Mouse (Mus musculus) brain, embryonic 14.5 days (tissue): Measurements from ENCODE around the gene Zfp827. TPM values are rescaled to one million over a fixed set of nuclear protein-coding genes. Genes with fewer than 3 reads are reported as not detected.

Experiments
- DNase-seq: peaks from one replicate; pipeline ENCODE4 v3.0.0-alpha.2; 2011; ENCODE audit warnings: low read depth
- CTCF ChIP-seq: fragments of 200-500 bp; IDR thresholded peaks from 2 replicates; pipeline ENCODE4 v1.5.1; 2012; ENCODE audit warnings: inconsistent platforms, mild to moderate bottlenecking, moderate library complexity, borderline replicate concordance; ENCODE audit not compliant: insufficient read depth, insufficient read length; ENCODE audit errors: extremely low read depth
- POLR2A ChIP-seq: fragments of 200-500 bp; IDR thresholded peaks from 2 replicates; pipeline ENCODE4 v1.6.1; 2012; ENCODE audit warnings: mild to moderate bottlenecking, inconsistent platforms, borderline replicate concordance; ENCODE audit not compliant: poor library complexity, insufficient read depth, insufficient read length, severe bottlenecking; ENCODE audit errors: extremely low read depth
- polyA plus RNA-seq: library from polyadenylated mRNA; depleted of rRNA; stranded (reverse); fragments of >200 nt; gene quantifications from 2 replicates; pipeline ENCODE4 v1.2.3, GENCODE M21; 2012

Zfp827 gene
- polyA plus RNA-seq, 1 experiment = 48.6 TPM

GRCm38 (mm10) chr8:79141592-79141991, 113.4 kb downstream of the Zfp827 start:
- TF ChIP-seq POLR2A (no peak), CTCF (no peak)
- no peak for DNase-seq

- no peak for DNase-seq
- TF ChIP-seq CTCF (no peak), POLR2A (no peak)
Observed at GRCm38 (mm10) chr8:79143729-79144128, 115.5 kb downstream of the Zfp827 start.

- no peak for DNase-seq
- no peak for TF ChIP-seq POLR2A
- TF ChIP-seq CTCF = no peak
Observed at GRCm38 (mm10) chr8:79145210-79145609, 117.0 kb downstream of the Zfp827 start.

GRCm38 (mm10) chr8:79145626-79146025, 117.4 kb downstream of the Zfp827 start:
- no peak for DNase-seq
- TF ChIP-seq POLR2A (no peak), CTCF (no peak)

GRCm38 (mm10) chr8:79148799-79149198, 120.6 kb downstream of the Zfp827 start:
- TF ChIP-seq CTCF (no peak), POLR2A (no peak)
- no peak for DNase-seq

GRCm38 (mm10) chr8:79149880-79150279, 121.6 kb downstream of the Zfp827 start:
- DNase-seq = no peak
- TF ChIP-seq CTCF (no peak), POLR2A (no peak)

DNA sequence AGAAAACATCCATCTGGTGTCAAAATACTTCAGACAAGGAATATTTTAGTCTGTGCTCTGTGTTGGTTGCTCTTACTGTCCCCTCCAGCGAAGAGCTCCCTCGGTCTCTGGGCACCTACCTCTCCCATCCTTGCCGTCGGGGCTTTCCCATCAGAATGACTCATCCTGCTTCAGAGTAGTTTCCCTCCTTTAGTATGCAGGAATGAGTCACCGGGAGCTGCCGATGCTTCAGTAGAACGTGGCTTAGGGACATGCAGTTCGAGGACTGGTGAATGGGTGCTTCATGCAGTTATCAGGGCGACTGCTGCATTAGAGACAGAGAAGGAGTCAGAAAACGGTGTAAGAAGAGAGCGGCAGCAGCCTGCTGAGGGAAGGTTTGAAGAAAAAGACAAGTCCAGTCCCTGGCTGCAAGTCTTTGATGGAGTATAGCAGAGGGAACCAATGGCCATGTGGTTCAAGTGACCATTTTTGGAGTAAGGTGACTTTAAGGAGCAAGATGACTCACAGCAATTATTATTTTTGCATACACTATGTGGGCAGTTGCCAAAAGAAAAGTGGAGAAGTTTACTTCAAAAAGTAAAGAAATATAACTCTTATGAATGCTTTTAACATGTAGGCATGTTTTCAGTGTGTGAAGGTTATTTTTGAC, 122.4 kb downstream of the Zfp827 start:
- no peak for DNase-seq
- no peak for TF ChIP-seq CTCF
- no peak for TF ChIP-seq POLR2A

GRCm38 (mm10) chr8:79151644-79152043, 123.4 kb downstream of the Zfp827 start:
- DNase-seq = no peak
- TF ChIP-seq CTCF (no peak), POLR2A (no peak)

DNA sequence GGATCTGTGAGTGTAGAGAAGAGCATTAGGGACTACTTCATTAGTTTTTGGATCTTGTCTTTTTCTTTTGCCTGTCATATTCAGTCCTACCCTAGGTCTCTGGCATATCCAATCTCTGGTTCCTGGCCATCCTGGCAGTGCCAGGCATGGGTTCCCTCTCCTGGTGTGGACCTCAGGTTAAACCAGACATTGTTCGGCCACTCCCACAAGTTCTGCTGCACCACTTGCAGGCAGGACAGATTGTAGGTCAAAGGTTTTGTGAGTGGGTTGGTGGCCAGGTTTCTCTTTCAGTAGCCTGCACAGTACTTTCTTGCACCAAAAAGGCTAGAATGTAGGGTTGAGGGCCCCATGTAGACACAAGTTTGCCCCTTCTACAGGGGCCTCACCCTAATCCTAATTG, 125.0 kb downstream of the Zfp827 start:
- no peak for DNase-seq
- TF ChIP-seq CTCF (no peak), POLR2A (no peak)

DNA sequence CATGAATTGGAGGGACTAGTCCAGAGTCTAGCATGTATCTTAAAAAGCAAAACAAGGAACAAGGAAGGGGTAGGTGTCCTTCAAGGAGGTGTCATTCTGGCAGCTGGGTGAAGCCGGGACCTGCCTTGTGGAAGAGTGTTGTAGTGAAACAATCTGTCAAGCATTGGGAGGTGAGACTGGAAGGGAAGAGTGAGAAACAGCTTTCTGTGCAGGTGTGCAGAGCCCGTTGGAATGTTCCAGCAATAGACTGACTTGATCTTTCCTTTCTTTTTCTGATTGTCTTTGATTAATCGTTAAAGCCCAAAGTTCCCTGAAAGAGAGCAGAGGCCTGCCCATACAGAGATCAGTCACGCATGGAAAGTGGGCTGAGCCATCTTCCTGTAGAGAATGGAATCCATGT, 125.4 kb downstream of the Zfp827 start:
- TF ChIP-seq POLR2A = no peak
- no peak for TF ChIP-seq CTCF
- no peak for DNase-seq

GRCm38 (mm10) chr8:79155556-79156161, 127.4 kb downstream of the Zfp827 start:
- no peak for DNase-seq
- TF ChIP-seq CTCF = no peak
- no peak for TF ChIP-seq POLR2A

DNA sequence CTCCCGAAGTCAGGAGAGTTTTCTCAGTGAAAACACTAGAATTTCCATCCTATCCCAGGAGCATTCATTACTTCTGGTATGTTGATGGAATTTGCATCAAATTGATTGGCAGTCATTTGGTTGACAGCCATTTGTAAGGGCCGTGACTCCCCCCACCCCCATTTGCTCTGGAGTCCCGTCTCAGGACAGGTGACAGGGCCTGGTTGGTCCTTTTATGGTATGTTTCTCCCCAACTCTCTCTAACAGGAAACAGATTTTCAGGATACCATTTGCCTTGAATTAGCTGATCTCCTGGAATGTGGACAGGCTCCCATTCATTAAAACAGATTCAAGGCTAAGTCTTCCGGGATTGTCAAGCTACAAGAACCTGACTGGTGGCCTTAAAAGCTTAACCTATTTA, 129.1 kb downstream of the Zfp827 start:
- TF ChIP-seq POLR2A = no peak
- TF ChIP-seq CTCF = no peak
- no peak for DNase-seq

- no peak for TF ChIP-seq POLR2A
- no peak for TF ChIP-seq CTCF
- no peak for DNase-seq
Observed at GRCm38 (mm10) chr8:79158357-79158756, 130.1 kb downstream of the Zfp827 start.

DNA sequence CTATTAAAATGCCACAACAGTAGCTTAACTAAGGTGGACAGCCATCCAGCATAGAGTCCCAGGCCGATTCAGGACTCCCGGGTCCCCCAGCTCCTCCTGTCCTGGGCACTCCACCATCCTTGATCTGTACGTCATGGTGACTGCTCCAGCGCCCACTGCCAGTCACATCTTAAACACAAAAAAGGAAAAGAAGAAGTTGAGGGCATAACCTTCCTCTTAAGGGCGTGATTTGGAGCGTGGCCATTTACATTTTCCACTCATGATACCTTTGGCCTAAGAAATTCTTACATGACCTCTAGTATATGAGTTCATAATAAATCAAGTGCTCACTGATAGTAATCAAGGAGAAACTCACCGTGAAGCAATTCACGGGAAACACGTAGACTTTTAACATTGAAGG, 131.2 kb downstream of the Zfp827 start:
- TF ChIP-seq CTCF (no peak), POLR2A (no peak)
- DNase-seq = no peak
